Mouse (Mus musculus) G1E (cell line): ENCODE data around the gene Clcn3. TPM values are rescaled to one million over a fixed set of nuclear protein-coding genes. Genes with fewer than 3 reads are reported as not detected.

ENCODE experiments used
- ATAC-seq: 2 replicates; pipeline ENCODE4 v1.8.0; 2016; ENCODE audit warnings: mild to moderate bottlenecking; ENCODE audit not compliant: insufficient number of reproducible peaks, poor library complexity, low FRiP score, severe bottlenecking; ENCODE audit errors: extremely low read depth
- DNase-seq: peaks from one replicate; pipeline ENCODE4 v3.0.0; 2012; ENCODE audit warnings: low spot score
- H3K27me3 ChIP-seq: 2 replicates; pipeline ENCODE4 v1.6.1; 2012; ENCODE audit warnings: mild to moderate bottlenecking, low read length, inconsistent platforms; ENCODE audit not compliant: insufficient read depth
- H3K36me3 ChIP-seq: replicated peaks from 2 replicates; pipeline ENCODE3; 2012; ENCODE audit warnings: mild to moderate bottlenecking, inconsistent platforms
- H3K4me1 ChIP-seq: 2 replicates; pipeline ENCODE4 v1.6.1; 2012; ENCODE audit warnings: low read depth, low read length, inconsistent platforms, mixed read lengths; ENCODE audit not compliant: insufficient read depth
- H3K4me3 ChIP-seq: 2 replicates; pipeline ENCODE4 v1.5.1; 2012; ENCODE audit warnings: low read depth, mild to moderate bottlenecking, inconsistent platforms, low read length, moderate library complexity, mixed read lengths
- H3K9me3 ChIP-seq: replicated peaks from 2 replicates; pipeline ENCODE4 v1.6.1; 2012; ENCODE audit warnings: inconsistent platforms
- CTCF ChIP-seq: IDR thresholded peaks from 2 replicates; pipeline ENCODE4 v1.5.1; 2012; ENCODE audit warnings: low read depth, low read length, inconsistent platforms, mixed read lengths
- GATA1 ChIP-seq: IDR thresholded peaks from 2 replicates; pipeline ENCODE4 v1.6.1; 2012; ENCODE audit warnings: borderline replicate concordance, low read length, inconsistent platforms, mixed read lengths
- GATA2 ChIP-seq: IDR thresholded peaks from 2 replicates; pipeline ENCODE4 v1.6.1; 2012; ENCODE audit warnings: low read depth, low read length, inconsistent platforms, borderline replicate concordance
- POLR2AphosphoS5 ChIP-seq: IDR thresholded peaks from 2 replicates; pipeline ENCODE4 v1.6.1; 2012; ENCODE audit warnings: low read depth, low read length, inconsistent platforms; ENCODE audit not compliant: insufficient replicate concordance
- TAL1 ChIP-seq: conservative IDR thresholded peaks from 2 replicates; pipeline ENCODE4 v1.6.1; 2012; ENCODE audit warnings: low read depth, low read length, inconsistent platforms, mixed read lengths
- polyA plus RNA-seq: library from polyadenylated mRNA; stranded (reverse); fragments of >175 nt; gene quantifications from 2 replicates; pipeline ENCODE4 v1.2.3, GENCODE M21; 2012
- total RNA-seq, 2 experiments: library from RNA; stranded (forward) in 1 of 2; stranded (reverse) in 1 of 2; fragments of 200-1000 nt in 1 of 2; fragments of >200 nt in 1 of 2; fragmentation: Nextera tagmentation in 1 of 2; gene quantifications; 2 replicates each; pipeline ENCODE4 v1.2.3; 2014 to 2017

Gene Clcn3
- total RNA-seq (2014; fragmentation: Nextera tagmentation) (175 and 215 TPM in 2 replicates), total RNA-seq (2017) (136 and 147 TPM in 2 replicates), polyA plus RNA-seq (16.2 and 18.0 TPM in 2 replicates)

DNA sequence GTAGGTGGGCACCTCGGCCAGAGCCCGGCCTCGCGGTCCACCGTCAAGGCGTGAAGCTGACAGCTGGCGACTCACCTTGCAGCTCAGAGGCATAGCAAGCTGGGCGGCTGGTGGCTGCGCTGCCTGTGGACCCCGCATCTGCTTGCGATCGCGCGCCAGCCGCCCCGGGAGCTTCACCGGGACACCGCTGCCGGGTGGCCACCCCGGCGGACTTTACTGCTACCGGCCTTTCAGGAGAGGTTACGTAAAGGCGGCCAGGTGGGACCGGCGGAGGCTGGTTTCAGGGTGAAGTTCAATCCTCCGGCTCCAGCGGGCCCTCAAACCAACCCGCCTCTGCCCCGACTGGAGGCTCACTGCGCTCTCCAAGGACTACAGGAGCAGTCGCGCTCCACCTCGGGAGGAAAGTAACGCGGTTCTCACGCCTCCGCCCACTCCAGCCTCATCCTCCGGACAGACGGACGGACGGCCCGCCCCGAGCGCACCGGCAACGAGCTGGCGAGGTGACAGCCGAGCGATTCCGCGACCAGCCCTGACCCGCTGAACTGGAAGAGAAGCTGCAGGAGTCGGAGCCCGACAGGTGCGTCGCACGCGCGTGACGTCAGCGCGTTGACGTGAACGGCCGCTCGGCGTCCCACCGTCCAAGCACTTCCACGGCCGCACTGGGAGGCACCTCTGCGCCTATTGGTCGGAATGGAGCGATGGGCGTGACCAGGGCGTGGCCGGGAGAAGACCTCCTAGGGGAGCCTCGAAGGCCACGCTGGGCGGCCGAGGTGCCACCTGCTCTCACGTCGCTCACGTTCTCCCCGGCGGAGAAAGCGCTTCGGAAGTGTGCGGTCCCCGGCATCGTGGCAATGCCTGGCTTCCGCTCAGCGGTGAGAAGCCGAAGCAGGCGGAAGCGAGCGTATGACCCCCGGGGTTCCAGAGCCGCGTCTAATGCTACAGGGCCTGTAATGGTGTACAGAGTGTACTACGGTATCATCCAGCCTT, at the start of gene Clcn3:
Clcn3 (minus strand) TSS at position 600 of the 987 bp plus-strand sequence.
- Histone ChIP-seq H3K36me3 (no peaks in the 10 kb centered on the region), H3K9me3 (no peaks in the 10 kb centered on the region), H3K4me1 (peaks cover 38% of the 10 kb centered on the region), H3K4me3 (peak within 1 kb of the TSS; percentile 98), H3K27me3 (no peaks in the 10 kb centered on the region)
- ATAC-seq (peak; percentile 93), DNase-seq (peak; percentile 92)
- TF ChIP-seq CTCF (no peak), GATA2 (no peak), TAL1 (no peak), POLR2AphosphoS5 (no peak), GATA1 (no peak)

DNA sequence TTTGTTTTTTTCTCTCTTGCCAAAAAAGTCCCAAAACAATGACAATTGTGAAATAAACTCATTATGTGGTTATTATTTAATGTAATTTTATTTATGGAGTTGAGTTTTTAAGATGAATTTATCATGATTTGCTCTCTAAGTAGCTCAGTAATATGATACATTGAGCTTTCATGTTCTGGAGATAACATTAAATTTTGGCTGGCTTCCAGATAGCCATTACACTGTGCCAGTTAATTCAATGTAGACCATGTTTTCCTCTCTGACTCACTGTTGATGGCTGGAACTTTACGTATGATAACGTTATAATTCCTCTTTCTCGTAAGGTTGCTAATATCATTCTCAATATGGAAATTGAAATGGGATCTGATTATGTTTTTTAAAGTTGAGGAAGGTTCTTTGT, 13.4 kb upstream of the Clcn3 start:
- Histone ChIP-seq H3K27me3 (no peaks in the 10 kb centered on the region), H3K9me3 (no peaks in the 10 kb centered on the region; the same call in 1 of the 2 replicates), H3K36me3 (peaks cover 11% of the 10 kb centered on the region), H3K4me1 (peaks cover 11% of the 10 kb centered on the region), H3K4me3 (no peak overlapping the region)
- no peak for ATAC-seq
- TF ChIP-seq GATA2 (no peak), CTCF (no peak), POLR2AphosphoS5 (no peak), TAL1 (no peak), GATA1 (no peak)
- DNase-seq: no peak

DNA sequence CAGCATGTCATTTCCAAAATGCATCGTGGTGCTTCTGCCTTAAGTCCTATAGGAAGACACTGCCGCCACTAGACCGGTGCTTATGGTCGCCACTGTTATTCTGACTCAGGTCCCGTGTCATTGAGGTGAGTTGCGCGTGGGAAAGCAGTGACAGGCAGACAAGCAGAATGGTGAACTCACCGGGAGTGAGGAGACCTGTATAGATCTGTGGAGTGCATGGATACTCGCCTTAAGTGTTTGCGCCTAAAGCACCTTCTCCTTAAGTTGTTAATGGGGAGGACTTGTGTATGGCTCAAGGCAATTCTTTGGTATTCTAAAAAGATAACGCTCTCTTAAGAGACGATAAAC, 10.5 kb upstream of the Clcn3 start:
- peaks cover 11% of the 10 kb centered on the region for H3K4me1 ChIP-seq
- ATAC-seq (no peak), DNase-seq (no peak)
- peak overlapping the region; percentile 95 for H3K4me3 ChIP-seq
- H3K27me3 ChIP-seq: no peaks in the 10 kb centered on the region
- TF ChIP-seq GATA1 (no peak), CTCF (no peak), GATA2 (no peak), POLR2AphosphoS5 (no peak), TAL1 (no peak)
- H3K36me3 ChIP-seq: peaks cover 9% of the 10 kb centered on the region
- H3K9me3 ChIP-seq: no peaks in the 10 kb centered on the region; the same call in 1 of the 2 replicates

DNA sequence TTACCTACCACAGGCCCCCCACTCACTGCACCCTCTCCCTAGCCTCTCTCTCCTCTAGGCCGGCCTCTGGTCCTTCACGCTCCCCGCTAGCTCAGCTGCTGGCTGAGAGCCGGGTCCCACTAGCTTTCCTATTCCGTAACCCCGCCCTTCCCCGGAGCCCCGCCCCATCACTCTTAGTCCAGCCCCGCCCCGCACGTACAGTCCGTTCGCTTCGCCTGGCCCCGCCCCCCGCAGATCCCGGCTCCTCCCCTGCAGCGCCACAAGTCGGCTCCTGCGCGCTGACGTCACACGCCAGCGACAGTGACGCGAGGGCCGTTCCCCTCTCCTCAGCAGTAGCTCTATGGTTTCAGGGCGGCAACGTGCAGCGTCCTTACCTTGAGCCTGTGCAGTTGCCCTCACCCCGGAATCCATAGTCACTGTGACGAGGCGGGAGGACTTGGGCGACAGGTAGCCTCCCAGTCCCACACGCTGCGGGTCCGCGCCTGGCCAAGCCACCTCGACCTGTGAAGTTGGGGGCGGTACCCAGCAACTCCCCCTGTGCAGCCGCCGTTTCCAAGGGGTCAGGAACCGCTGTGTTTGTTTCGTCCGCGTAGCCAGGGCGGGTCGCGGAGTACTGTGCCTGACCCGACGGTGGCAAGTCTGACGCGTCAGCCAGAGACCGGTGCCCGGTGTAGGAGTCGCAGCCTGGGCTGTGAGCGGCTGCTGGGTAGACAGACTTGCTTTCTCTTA, 10.0 kb upstream of the Clcn3 start, which contains the start of gene Nek1:
Nek1 (plus strand) TSS at position 286 of the 729 bp plus-strand sequence.
- no peak for TF ChIP-seq POLR2AphosphoS5
- TF ChIP-seq GATA1: no peak
- no peak for TF ChIP-seq TAL1
- peak; percentile 85 for ATAC-seq
- no peaks in the 10 kb centered on the region for H3K27me3 ChIP-seq

DNA sequence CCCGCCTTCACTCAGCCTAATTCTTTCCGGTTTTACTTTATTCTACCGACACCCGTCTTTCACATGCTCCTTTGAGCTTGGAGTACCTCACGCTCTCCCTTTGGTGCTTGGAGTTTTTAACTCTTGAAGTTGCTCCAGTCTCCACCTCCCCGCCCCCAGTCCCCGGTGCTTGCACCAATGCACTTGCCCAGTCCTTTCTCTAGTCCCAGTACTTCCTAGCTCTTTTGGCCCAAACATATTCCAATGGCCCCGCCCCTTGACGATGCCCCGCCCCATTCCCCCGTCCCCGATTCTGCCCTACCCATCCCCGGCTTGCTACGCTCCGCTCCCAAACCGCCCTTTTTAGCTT, 9.4 kb upstream of the Clcn3 start:
- H3K27me3 ChIP-seq: no peaks in the 10 kb centered on the region
- ATAC-seq (peak; percentile 65), DNase-seq (peak; percentile 74)
- TF ChIP-seq GATA2: no peak
- no peak for TF ChIP-seq GATA1
- no peak for TF ChIP-seq CTCF
- TF ChIP-seq POLR2AphosphoS5: no peak
- TF ChIP-seq TAL1: no peak
- H3K4me3 ChIP-seq: peak overlapping the region; percentile 95
- peaks cover 11% of the 10 kb centered on the region for H3K4me1 ChIP-seq
- peaks cover 2% of the 10 kb centered on the region for H3K36me3 ChIP-seq
- H3K9me3 ChIP-seq: no peaks in the 10 kb centered on the region

More for the DNA sequence above, 10.0 kb upstream of the Clcn3 start, which contains the start of gene Nek1:
- H3K9me3 ChIP-seq: no peaks in the 10 kb centered on the region; the same call in 1 of the 2 replicates
- DNase-seq: peak; percentile 80
- H3K36me3 ChIP-seq: peaks cover 5% of the 10 kb centered on the region
- peak within 1 kb of the TSS; percentile 95 for H3K4me3 ChIP-seq
- peaks cover 11% of the 10 kb centered on the region for H3K4me1 ChIP-seq
